Mouse (Mus musculus): ENCODE measurements around the gene C2cd2l.
"Not testable (repeated sequence)": the region's sequence is repeated elsewhere in the genome, so short reads cannot be mapped to it uniquely, and the experiment has no call there.

C2cd2l gene

DNA sequence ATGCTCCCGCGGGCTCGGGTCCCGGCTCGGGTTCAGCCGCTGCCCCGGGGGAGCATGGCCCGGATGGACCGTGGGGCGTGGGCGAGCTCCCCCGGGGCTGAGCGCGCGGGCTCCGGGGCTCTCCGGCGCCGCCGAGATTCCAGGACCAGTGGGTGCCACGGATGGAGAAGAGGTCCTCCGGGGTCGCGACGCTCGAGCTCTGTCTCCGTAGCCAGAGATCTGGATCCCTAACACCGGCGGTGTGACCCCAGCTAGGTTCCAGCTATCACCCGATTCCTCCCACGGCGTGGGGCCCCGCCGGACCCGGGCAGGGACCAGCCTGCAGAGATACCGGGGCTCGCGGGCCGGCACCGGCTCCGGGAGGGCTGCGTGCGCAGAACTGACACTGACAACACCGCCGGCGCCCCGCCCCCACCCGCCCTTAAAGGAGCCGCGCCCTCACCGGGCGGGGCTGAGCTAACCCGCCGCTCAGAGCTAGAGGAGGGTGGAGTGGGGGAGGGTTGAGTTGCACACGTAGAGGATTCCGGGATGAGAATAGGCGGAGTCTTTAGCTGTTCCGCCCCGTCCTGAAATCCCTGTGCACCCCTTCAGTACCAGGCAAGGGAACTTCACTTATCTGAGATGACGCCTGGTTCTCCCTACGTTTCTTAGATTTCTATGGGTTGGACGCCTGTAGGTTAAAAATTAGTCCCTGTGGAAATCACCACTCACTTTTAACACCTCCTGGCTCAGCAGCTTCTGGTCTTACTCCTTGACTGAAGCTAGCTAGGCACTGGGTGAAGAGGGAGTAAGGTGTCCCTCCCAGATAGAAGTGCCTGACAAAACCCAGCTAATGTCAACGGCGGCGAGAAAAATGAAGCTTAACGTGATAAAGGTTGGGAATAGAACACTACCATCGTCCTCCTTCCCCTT lies at the start of gene C2cd2l:
Gene C2cd2l, minus strand, starts transcription at position 399 of the 912 bp plus-strand sequence.
- peak; percentile 93 to 96 for DNase-seq (ENCODE audit: inconsistent age in 2 of 2, low spot score in 1 of 2)

- peak in 1 of 2 experiments; percentile 63 for DNase-seq (ENCODE audit: inconsistent age in 2 of 2, low spot score in 1 of 2)
Observed at GRCm38 (mm10) chr9:44364480-44364879, 44.4 kb upstream of the C2cd2l start.

DNA sequence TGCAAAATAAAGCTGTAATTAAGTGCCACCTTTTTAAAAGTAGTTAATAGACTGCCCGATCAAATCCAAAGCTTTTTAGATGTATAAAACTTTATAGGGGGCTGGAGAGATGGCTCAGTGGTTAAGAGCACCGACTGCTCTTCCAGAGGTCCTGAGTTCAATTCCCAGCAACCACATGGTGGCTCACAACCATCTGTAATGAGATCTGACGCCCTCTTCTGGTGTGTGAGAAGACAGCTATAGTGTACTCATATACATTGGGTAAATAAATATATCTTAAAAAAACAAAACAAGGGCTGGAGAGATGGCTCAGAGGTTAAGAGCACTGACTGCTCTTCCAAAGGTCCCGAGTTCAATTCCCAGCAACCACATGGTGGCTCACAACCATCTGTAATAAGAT lies 41.8 kb upstream of the C2cd2l start:
- not testable (repeated sequence) for DNase-seq (ENCODE audit: inconsistent age in 2 of 2, low spot score in 1 of 2)

- peak; percentile 96 to 98 for DNase-seq (ENCODE audit: inconsistent age in 2 of 2, low spot score in 1 of 2)
Observed at GRCm38 (mm10) chr9:44361190-44361917, 41.3 kb upstream of the C2cd2l start, which contains the start of gene Vps11. Vps11 (minus strand) TSS chr9:44361670.

DNA sequence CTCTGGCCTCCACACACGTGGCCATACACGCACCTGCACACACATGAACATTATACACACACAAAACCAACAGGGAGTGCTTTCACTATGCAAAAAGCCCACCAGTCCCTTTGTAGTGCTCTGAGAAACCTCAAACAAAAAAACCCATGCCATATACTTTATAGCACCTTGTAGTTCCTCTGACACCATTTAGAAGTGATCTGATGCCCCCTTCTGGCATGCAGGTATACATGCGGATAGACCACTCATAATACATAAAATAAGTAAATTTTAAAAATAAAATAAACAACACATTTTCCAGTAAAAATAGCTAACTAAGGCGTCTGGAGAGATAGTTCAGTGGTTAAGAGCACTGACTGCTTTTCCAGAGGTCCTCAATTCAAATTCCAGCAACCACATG lies 37.1 kb upstream of the C2cd2l start:
- peak in 1 of 2 experiments; percentile 74 for DNase-seq (ENCODE audit: inconsistent age in 2 of 2, low spot score in 1 of 2)

GRCm38 (mm10) chr9:44353142-44353541 lies 33.1 kb upstream of the C2cd2l start:
- DNase-seq (ENCODE audit: inconsistent age in 2 of 2, low spot score in 1 of 2): peak; percentile 61 to 86

DNA sequence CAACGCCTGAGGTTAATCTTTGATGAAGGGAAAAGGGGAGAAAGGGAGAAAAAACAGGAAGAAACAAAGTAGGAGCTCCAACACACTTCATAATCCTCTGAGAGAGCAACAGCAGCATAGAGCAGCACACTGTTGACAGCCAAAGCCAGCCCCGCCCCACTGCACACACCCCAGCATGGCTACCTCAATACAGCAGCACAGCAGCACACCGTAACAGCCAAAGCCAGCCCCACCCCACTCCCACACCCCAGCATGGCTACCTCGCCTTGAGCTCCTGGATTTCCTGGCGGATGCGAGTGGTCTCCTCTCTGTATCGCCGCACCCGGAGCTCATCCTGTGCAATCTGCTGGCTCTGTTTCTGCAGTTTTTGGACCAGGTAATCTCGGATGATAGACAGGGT lies 32.3 kb upstream of the C2cd2l start:
- DNase-seq (ENCODE audit: inconsistent age in 2 of 2, low spot score in 1 of 2): no peak

DNA sequence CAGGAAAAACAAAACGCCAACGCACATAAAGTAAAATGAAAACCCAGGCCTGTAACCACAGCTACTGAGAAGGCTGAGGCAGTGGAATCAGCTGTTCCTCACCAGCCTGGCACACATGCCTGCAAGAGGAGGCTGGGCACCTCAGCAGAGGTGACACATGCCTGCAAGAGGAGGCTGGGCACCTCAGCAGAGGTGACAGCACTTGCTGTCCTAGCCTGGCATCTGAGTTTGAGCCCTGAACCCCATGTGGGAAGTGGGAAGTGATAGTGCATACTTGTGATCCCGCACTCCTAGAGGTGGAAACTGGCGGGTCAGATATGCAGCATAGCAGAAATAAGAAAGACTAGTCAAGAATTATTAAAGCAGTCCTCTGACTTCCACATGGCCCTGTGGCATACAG lies 31.3 kb upstream of the C2cd2l start:
- DNase-seq (ENCODE audit: inconsistent age in 2 of 2, low spot score in 1 of 2): no peak

DNA sequence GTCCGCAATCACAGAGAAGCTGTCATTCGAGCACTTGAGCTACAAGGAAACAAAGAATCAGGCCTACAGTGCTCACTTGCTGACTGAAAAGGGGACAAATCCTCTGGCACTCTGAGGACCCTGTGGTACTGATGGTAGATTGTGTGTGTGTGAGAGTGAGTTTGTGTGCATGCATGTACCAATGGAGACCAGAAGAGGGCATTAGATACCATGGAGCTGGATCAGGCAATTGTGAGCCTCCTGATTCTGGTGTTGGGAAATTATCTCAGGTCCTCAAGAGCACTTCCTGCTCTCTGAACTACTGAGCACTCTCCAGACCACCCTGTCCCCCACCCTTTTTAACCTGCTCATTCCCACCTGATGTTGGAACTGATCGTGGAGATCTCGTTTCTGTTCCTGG lies 28.5 kb upstream of the C2cd2l start:
- no peak for DNase-seq (ENCODE audit: inconsistent age in 2 of 2, low spot score in 1 of 2)

DNA sequence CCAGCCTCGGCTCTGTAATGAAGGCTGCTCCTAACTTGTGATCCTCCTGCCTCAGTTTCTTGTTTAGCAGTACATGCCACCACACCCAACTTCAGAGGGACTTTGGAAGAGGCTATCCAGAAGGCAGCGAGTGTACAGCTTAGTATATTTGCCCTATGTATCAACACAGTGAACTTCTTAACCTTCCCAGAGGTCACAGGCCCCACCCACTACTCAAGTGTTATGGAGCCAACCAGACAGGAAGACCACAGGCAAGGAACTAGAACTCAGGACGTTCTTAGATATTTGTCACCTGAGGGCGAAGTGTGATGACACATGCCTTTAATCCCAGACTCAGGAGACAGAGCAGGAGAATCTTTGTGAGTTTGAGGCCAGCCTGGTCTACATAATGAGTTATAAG lies 27.5 kb upstream of the C2cd2l start:
- DNase-seq (ENCODE audit: inconsistent age in 2 of 2, low spot score in 1 of 2): no peak

DNA sequence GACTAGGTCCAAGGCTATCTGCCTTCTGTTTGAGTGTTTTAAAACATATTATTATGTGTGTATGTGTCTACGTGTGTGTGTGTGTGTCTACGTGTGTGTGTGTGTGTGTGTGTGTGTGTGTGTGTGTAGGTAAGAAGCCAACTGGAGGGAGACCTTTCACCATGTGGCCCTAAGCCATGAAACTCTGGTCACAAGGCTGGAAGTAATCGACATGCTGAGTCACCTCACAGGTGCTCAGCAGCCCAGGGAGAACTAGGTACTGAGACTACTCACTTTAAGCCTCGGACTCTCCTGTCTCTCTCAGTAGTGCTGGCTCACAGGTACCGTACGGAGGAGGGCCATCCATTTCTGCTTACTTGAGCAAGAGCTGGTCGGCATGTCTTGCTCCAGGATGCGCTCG lies 27.1 kb upstream of the C2cd2l start:
- no peak for DNase-seq (ENCODE audit: inconsistent age in 2 of 2, low spot score in 1 of 2)

DNA sequence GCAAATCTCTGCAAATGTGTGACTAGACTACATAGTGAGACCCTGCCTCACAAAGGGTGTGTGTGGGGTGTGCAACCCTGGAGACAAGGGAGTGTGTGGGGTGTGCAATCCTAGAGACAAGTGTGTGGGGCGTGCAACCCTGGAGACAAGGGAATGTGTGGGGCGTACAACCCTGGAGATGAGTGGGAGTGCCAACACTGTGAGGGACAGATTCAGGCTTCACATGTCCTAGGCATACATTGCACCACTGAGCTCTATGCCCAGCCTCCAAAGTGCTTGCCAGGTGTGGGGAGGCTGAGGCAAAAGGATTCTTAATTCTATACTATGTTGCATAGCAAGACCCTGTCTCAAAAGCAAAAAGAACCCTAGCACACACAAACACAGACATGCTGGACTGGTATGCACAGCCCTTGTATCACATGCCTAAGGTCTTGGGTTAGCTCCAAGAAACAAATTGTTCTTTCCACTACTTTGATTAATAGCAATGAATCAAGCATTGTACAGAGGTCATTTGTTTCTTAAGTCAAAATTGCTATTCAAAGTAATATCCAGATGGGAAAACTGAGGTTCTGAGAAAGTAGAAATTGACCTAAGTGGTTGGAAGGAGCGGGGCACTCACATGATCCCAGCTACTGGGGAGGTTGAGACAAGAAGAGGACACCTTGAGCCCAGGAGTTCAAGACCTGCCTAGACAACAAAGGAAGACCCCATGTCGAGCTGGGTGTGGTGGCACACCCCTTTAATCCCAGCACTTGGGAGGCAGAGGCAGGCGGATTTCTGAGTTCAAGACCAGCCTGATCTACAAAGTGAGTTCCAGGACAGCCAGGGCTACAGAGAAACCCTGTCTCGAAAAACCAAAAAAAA lies 25.7 kb upstream of the C2cd2l start:
- peak; percentile 44 to 84 for DNase-seq (ENCODE audit: inconsistent age in 2 of 2, low spot score in 1 of 2)

GRCm38 (mm10) chr9:44343781-44344421 lies 23.8 kb upstream of the C2cd2l start, which contains the start of gene Hmbs:
Hmbs (minus strand) TSS chr9:44344228.
- DNase-seq (ENCODE audit: inconsistent age in 2 of 2, low spot score in 1 of 2): peak; percentile 94 to 98

DNA sequence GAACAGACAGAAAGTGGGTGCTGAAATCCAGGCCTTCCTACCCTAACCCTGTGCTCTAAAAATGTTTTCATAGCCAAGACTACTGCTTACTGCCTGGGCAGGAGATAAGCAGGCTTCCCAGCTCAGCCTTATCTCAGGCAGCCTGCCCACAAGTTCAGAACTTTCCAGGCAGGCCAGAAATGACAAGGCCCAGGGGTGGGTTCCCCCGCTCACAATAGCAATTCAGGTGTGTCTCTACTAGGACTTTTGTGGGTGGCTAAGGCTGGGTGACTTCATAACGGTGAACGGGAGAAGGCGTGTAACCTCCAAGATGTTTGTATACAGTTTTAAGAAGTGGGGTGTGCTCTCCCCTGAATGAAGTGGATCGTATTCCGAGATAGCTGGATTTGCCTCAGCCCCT lies 23.2 kb upstream of the C2cd2l start:
- DNase-seq (ENCODE audit: inconsistent age in 2 of 2, low spot score in 1 of 2): peak in 1 of 2 experiments; percentile 49

- DNase-seq (ENCODE audit: inconsistent age in 2 of 2, low spot score in 1 of 2): no peak
Observed at GRCm38 (mm10) chr9:44342605-44343004, 22.5 kb upstream of the C2cd2l start.

DNA sequence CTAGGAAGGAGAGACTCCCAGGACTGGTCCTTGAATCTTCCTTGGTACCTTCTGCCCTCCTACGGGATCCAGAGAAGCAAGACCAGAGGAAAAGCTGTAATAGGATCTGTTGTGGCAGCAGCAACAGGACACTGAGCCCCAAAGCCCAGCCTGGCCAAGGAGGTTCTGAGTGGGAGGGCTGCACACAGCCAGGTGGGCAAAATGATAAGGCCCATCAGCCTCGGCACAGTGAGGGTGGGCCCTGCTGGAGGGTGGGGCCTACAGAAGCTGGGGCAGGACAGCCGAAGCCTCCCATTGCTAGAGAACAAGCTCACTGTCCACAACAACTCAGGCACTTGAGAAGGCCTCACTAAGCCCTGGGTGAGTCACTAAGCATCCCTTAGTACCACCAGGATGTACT lies 22.1 kb upstream of the C2cd2l start:
- DNase-seq (ENCODE audit: inconsistent age in 2 of 2, low spot score in 1 of 2): no peak

DNA sequence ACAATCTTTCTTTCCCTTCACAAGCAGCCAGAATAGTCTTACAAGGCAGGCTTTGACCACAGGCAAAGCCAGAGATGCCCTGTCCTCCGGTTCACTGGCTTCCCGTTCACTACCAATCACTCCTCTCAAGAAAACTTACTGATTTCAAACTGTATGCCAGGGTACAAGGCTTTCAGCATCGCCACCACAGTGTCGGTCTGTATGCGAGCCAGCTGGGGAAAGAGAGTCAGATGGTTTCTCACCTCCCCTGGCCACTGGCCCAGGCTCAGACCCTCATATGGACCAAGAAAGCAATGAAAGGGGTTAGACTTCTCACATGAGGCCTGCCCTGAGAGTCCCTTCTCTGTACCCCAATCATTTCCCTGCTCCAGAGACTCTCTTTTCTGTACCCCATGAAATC lies 21.4 kb upstream of the C2cd2l start:
- no peak for DNase-seq (ENCODE audit: inconsistent age in 2 of 2, low spot score in 1 of 2)

- DNase-seq (ENCODE audit: inconsistent age in 2 of 2, low spot score in 1 of 2): no peak
Observed at GRCm38 (mm10) chr9:44338574-44338973, 18.5 kb upstream of the C2cd2l start.

DNA sequence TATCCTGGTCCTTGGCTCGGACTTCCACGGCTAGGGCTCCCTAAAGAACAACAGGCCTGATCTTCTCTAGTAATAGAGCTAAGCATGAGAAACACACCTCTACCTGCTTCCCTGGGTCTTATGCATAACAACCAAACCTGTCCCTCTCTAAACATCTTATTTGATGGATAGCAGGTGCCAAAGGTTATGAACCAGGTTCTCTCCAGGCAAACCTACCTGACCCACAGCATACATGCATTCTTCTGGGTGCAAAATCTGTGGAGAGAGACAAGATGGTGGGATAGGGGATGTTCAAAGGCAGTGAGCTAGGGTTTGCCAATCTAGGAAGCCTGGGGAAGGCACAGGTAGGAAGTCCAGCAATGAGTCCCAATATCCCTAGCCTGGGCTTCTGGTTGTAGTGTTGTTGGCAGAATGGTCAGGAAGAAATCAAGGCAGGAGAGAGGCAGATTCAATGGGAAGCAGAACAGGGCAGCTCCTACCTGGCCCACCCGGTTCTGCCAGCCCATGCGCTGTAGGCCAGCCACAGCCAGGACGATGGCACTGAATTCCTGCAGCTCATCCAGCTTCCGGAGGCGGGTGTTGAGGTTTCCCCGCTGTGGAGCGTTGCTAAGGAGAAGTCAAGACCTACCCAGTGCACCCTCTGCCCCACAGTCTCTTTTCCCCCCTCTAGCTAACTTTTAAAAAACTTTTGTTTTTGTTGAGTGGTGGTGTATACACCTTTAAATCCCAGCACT lies 17.5 kb upstream of the C2cd2l start:
- no peak for DNase-seq (ENCODE audit: inconsistent age in 2 of 2, low spot score in 1 of 2)

- no peak for DNase-seq (ENCODE audit: inconsistent age in 2 of 2, low spot score in 1 of 2)
Observed at GRCm38 (mm10) chr9:44336964-44337363, 16.9 kb upstream of the C2cd2l start.

All from adrenal gland, adult (tissue).